In the genomic region with DNA sequence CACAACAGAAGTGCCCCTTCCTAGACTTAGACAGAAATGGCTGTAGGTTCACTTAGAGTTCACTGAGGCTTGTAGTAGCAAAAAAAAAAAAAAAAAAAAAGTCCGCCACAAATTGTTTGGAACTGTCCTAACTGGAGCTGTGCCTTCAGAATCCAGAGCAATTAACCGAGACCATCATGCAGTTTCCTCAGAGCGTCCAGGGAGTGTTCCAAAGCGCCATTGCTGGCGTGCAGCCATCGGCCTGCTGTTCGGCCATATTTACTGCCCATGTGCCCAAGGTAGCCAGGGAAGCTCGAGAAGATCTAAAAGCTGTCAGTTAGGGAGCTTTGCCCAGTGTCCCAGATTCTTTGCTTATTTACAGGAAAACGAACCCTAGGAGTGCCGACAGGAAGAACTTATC, we compare ENCODE assay signal across 9 mouse cellular contexts.
A peak's percentile ranks its signal among the peaks of the same experiment; 100 is the strongest.
DNase-seq lines count a peak whose midpoint lies in the region; ATAC-seq lines count a peak whose summit lies in the region.
"Had no signal": no experiment of that assay in that cellular context is flagged by ENCODE, and none has a peak within 500 bp of the region (broad histone marks: within the 10 kb centered on the region; RNA-seq: fewer than 3 reads in every experiment).

No protein-coding gene starts in this region.

- intact Hi-C loops in heart, postnatal 36 days (cut with DNase I): no loop called here

- DNase-seq in heart, postnatal 36 days: peak; percentile 31 to 36
- DNase-seq in heart, adult 9 months (ENCODE audit: low spot score in 2 of 2): no peak
- DNase-seq in neural tube, embryonic 10.5 days (ENCODE audit: extremely low spot score, low spot score): no peak
- peak; percentile 98 for DNase-seq in cerebellum, adult 9-10 months
- peak; percentile 32 for DNase-seq in skeletal muscle tissue, adult 2 months (ENCODE audit: low read depth, low spot score)
- no peak for DNase-seq in thymus, postnatal 14 days

- H3K4me1 ChIP-seq in neural tube, embryonic 13.5 days (replicated peaks): peaks cover 22% of the 10 kb centered on the region
- H3K4me1 ChIP-seq: limb, embryonic 15.5 days had no signal

- no peaks in the 10 kb centered on the region for H3K9me3 ChIP-seq in neural tube, embryonic 13.5 days
- H3K9me3 ChIP-seq: G1E; limb, embryonic 15.5 days had no signal

- peak; percentile 55; the same call in 1 of the 2 replicates for ATAC-seq in neural tube, embryonic 13.5 days (ENCODE audit: low read depth)

- H3K4me2 ChIP-seq in neural tube, embryonic 13.5 days: no peak overlapping the region
- H3K4me2 ChIP-seq: limb, embryonic 15.5 days had no signal

- no peak overlapping the region for H3K4me3 ChIP-seq in neural tube, embryonic 13.5 days
- H3K4me3 ChIP-seq: limb, embryonic 15.5 days had no signal

- H3K27ac ChIP-seq in neural tube, embryonic 13.5 days (replicated peaks): peak overlapping the region; percentile 13; the same call in 1 of the 2 replicates
- H3K27ac ChIP-seq: limb, embryonic 15.5 days had no signal

- WGBS in neural tube, embryonic 13.5 days: 52% methylated on average over 10 of the region's 10 CpGs

- H3K27me3 ChIP-seq in neural tube, embryonic 13.5 days: no peaks in the 10 kb centered on the region
- H3K27me3 ChIP-seq: limb, embryonic 15.5 days had no signal

- no peak overlapping the region for H3K9ac ChIP-seq in neural tube, embryonic 13.5 days
- H3K9ac ChIP-seq: limb, embryonic 15.5 days had no signal

- H3K36me3 ChIP-seq in neural tube, embryonic 13.5 days: no peaks in the 10 kb centered on the region
- H3K36me3 ChIP-seq: G1E; limb, embryonic 15.5 days had no signal

Comparison
In these comparisons a context has a peak if more than half of its experiments do, and no peak if none do; other contexts are left out.
1. DNase-seq: peak in heart, postnatal 36 days (2 of 2), cerebellum, adult 9-10 months (single experiment) and skeletal muscle tissue, adult 2 months (single experiment); none in heart, adult 9 months (0 of 2), neural tube, embryonic 10.5 days (single experiment) and thymus, postnatal 14 days (single experiment).